Mouse (Mus musculus) ovary, postnatal 36 days (tissue): ENCODE data around the gene E130116L18Rik.
"Not testable (repeated sequence)": the region's sequence is repeated elsewhere in the genome, so short reads cannot be mapped to it uniquely, and the experiment has no call there.

ENCODE experiments used
- DNase-seq: peaks from one replicate; pipeline ENCODE4 v3.0.0; 2022; ENCODE audit warnings: low spot score, mixed read lengths

E130116L18Rik gene

GRCm38 (mm10) chr5:25222752-25223702 lies at the start of gene E130116L18Rik:
Gene E130116L18Rik, minus strand, starts transcription at chr5:25223153.
- DNase-seq = peak; percentile 86

DNA sequence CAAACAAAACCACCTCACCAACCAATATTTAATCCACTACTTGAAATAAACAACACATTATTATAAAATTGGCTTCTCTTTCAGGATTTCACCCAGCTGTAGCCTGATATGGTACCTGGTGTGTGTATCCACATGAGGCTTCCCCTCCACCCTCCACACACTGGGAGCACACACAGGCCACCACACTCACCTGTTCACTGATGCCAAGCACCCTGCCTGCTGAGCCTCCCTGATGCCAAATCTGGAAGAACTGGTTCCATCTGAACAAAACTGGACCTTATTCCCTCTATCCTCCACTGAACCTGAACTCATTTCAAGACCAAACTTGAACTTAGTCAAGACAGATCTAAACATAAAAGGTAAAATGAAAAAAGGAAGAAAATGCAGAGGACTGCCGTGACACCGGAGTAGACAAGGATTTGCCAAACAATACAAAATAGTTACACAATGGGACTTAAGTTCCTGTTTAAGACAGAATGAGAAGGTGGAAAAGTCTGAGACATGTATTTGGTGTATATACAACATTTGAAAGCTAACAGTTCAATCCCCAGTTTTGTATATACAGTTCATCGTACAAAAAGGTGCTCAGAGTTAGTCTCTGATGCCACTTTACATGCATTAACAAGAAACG lies 45.4 kb upstream of the E130116L18Rik start:
- DNase-seq = no peak

GRCm38 (mm10) chr5:25262266-25262665 lies 39.3 kb upstream of the E130116L18Rik start:
- DNase-seq = no peak

- no peak for DNase-seq
Observed at GRCm38 (mm10) chr5:25261452-25261851, 38.5 kb upstream of the E130116L18Rik start.

DNA sequence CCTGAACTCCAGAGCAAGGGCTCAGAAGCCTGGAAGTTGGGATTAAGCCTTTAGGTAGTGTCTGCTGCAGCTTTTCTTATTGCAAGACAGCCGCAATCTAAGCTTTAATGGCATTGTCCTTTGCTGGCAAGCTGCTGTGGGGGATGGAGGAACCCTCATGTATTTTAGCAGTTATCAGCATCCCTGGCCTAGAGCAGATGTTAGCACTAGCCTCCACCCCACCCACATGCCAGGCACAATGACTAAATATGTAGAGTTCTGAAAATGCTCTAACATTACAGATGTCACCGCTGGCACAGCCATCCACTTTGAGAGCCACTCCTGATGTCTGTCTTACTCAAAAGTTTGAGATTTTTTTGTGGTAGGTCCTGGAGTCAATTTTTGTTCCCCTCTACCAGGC lies 33.7 kb upstream of the E130116L18Rik start:
- DNase-seq = no peak

DNA sequence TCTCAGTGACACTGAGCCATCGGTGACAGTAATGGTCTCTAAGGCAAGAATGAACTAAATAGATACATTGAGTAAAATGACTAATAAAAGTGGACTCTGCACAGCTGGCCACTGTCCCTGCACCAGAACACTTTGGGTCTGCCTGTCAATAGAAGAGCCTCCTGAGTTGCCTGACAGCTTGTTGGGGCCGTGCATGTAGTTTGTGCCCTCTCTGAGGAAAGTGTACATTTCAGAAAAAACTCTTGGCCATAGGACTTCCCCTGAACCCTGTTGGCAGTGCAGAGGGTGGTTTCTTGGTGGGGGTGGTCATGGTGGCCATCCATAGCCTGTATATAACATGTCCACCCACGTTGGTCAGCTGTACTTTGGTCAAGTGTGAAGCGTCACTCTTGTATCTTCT lies 31.5 kb upstream of the E130116L18Rik start:
- no peak for DNase-seq

- DNase-seq = no peak
Observed at GRCm38 (mm10) chr5:25252825-25253544, 30.0 kb upstream of the E130116L18Rik start.

DNA sequence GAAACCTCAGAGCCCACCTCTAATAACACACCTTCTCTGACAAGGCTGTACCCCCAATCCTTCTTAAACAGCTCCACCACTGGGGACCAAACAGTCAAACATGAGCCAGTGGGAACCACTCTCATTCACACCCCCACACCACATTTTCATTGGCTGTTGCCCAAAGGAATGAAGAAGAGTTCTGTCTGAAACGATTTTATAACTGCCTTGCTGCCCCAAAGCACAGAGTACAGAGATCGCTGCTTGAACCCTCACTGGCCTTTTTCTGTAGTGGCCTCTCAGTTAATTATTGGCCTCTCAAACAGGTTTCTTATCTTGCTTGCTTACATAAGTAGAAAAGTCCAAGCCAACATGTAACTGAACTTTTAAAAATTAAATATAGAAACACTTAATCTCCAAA lies 29.5 kb upstream of the E130116L18Rik start:
- DNase-seq = no peak

GRCm38 (mm10) chr5:25247036-25247435 lies 24.1 kb upstream of the E130116L18Rik start:
- DNase-seq = no peak

GRCm38 (mm10) chr5:25246473-25246865 lies 23.5 kb upstream of the E130116L18Rik start:
- DNase-seq = no peak

GRCm38 (mm10) chr5:25245806-25246472 lies 23.0 kb upstream of the E130116L18Rik start:
- DNase-seq = no peak

DNA sequence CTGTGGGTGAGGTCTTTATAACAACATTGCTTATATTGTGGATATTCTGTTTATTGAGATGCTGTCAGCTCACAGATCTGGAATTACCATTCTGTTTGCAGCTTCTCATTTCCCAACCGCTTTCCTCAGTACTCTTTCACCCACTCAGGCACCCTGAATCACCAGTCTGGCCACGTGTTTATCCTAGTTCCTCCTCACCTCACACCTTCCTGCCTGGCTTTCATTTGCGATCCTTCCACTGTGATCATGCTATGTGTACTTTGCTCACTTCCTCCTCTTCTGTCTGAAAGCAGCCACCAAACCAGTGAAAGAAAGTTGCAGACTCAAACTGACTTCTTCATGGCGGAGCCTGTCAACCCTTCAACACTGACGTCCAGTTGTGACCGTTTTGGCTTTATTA lies 20.1 kb upstream of the E130116L18Rik start:
- no peak for DNase-seq

DNA sequence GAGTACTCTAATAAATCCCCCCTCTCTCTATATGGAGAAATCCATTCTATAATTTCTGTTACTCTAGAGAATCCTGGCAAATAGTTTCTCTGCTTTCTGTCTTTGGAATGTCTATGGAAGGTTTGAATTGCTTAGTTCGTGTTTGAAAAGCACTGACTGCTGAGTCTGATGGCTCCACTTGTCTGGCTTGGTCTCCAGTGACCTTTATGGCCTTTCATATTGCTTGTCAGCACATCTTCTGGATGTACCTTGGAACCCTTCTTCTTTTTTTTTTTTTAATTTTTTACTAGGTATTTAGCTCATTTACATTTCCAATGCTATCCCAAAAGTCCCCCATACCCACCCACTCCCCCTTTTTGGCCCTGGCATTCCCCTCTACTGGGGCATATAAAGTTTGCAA lies 1.4 kb upstream of the E130116L18Rik start:
- not testable (repeated sequence) for DNase-seq

DNA sequence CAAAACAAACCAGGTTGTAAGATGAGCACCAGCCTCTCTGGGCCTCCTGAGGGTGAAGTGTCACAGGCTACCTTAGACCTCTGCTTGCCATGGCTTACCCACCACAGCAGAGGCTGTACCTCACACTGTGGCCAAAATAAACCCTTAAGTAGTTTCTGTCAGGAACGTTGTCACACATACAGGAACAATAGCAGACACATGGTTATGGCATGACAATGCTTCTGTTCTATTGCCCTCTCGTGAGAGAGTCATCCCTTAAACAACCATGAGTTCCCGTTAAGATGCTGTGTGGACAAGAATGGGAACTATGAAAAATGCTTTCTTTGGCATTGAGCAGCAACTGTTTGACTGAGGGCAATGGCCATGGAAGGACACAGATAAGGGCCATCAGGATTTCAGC lies 1.3 kb downstream of the E130116L18Rik start, which contains the start of gene Galnt11:
TSS of gene Galnt11 (plus strand) at position 301 of the 400 bp plus-strand sequence.
- DNase-seq = no peak

GRCm38 (mm10) chr5:25215006-25215405 lies 7.9 kb downstream of the E130116L18Rik start:
- DNase-seq = no peak

DNA sequence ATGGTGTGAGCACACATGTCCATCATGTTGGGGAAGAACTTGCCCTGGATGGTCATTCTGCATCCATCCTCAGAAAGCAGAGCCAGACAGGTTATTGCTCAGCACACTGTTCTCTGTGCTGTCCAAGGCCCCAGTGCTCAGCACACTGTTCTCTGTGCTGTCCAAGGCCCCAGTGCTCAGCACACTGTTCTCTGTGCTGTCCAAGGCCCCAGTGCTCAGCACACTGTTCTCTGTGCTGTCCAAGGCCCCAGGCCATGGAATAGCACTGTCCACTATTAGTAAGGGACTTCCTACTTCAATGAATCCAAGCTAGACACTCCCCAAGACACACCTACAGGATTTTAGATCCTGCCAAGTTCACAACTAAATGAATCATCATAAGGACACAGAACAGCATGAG lies 9.7 kb downstream of the E130116L18Rik start:
- not testable (repeated sequence) for DNase-seq

DNA sequence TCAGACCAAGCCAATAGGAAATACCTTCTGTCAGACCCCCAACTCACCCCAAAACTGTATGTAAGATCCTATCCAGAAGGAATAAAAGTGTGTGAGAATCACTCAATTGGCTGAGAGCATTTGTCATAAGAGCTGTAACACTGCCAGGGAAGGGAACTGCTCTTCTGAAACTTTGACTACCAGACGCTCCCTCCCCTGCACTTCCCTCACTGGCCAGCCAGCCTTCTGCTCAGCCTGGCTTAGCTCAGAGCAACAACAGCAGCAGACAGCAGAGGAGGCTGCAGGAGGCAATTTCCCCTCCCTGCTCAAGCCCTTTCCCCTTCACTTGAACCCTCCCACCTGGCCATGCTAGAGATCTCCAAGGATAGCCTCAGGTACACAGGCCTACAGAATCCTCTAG lies 11.1 kb downstream of the E130116L18Rik start:
- no peak for DNase-seq

- DNase-seq = no peak
Observed at GRCm38 (mm10) chr5:25190521-25190920, 32.4 kb downstream of the E130116L18Rik start.

GRCm38 (mm10) chr5:25188802-25189201 lies 34.2 kb downstream of the E130116L18Rik start:
- peak; percentile 23 for DNase-seq

GRCm38 (mm10) chr5:25187727-25188126 lies 35.2 kb downstream of the E130116L18Rik start:
- no peak for DNase-seq

- no peak for DNase-seq
Observed at GRCm38 (mm10) chr5:25184594-25184993, 38.4 kb downstream of the E130116L18Rik start.

DNA sequence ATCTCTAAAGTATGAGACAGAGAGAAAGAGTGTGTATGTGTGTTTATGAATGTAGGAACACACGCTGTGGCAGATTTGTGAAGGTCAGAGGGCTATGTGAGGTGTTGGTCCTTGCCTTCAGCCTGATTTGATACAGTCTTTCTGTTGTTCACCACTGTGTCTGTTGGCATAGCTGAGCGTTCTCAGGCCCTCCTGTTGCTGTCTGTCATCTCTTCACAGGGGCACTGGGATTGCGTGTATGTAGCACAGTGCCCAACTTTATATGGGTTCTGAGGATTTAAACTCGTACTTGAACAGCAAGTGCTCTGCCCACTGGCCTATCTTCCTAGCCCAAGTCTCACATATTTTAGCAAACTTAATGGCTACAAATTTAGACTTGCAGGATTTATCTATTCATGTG lies 39.4 kb downstream of the E130116L18Rik start:
- no peak for DNase-seq
